Mouse (Mus musculus): Measurements from ENCODE around the gene Hist1h3b. TPM values are rescaled to one million over a fixed set of nuclear protein-coding genes. Genes with fewer than 3 reads are reported as not detected.

Gene Hist1h3b
- total RNA-seq, 2 experiments from 2014 or later: 9.7 to 14.5 TPM

DNA sequence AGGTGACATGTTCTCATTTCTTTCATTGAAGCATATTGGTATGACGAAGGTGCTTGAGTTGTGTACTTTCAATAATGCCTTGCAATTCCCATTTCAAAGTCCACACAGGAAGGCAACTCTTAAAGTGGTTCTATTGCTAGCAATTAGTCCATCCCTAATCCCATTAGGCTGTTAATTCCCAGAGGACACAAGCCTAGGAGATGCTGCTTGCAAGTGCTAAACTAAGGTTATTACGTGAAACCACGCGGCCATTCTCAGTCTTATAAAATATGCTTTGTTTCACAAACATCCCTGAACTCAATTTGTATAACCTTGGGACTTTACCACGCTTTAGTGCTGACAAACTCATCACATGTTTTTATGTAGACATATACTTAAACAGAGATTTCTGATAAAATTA, 15.0 kb upstream of the Hist1h3b start:
- intact Hi-C loops (cut with DNase I): loop anchor here (5.0 kb wide), 1 partner anchor 115 kb away; the partner anchor contains the start of genes Hist1h1e and Hist1h2be

DNA sequence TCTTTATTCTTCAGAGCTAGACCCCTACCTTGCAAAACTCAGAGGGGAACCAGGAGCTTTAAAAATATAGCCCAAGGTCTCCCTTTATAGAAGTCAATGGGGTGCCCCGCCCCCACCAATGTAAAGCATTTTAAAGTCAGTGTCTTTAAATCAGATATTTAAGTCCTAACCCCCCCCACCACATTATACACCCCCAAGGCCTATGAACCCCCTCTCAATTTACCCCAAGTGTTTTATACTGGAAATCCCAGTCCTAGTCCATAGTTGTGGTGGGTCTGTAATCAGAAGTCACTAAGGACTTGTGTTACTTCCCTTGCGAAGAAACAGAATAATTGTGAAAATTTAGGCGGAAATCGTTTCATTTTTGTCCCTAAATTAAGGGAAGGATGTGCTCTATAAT, 14.0 kb upstream of the Hist1h3b start:
- no peak for DNase-seq (ENCODE audit: low spot score in 2 of 2)
- intact Hi-C loops (cut with DNase I): loop anchor here (2.0 to 5.0 kb wide), 2 partner anchors 39 to 116 kb away; partner anchors contain the start of genes Hist1h1e, Hist1h2be and Hist1h4c

More for the DNA sequence above, 15.0 kb upstream of the Hist1h3b start:
- no peak for DNase-seq (ENCODE audit: low spot score in 2 of 2)

DNA sequence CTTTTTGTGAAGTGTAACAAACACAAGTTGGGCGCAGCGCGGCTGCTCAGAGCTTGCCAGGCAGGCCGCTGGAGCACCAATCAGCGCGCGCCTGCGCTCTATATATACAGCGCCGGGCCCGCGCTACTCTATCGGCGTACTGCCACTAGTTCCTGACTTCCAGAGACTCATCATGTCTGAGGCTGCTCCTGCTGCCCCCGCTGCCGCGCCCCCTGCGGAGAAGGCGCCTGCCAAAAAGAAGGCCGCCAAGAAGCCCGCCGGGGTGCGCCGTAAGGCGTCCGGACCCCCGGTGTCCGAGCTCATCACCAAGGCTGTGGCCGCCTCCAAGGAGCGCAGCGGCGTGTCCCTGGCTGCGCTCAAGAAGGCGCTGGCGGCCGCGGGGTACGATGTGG, 13.4 kb upstream of the Hist1h3b start, which contains the start of gene Hist1h1c:
Gene Hist1h1c (plus strand): TSS at position 132 of the 392 bp plus-strand sequence.
- DNase-seq (ENCODE audit: low spot score in 2 of 2): peak; percentile 88 to 89
- intact Hi-C loops (cut with DNase I): loop anchor here (2.0 to 5.0 kb wide), 2 partner anchors 40 to 116 kb away; partner anchors contain the start of genes Hist1h1e, Hist1h2be and Hist1h4c

DNA sequence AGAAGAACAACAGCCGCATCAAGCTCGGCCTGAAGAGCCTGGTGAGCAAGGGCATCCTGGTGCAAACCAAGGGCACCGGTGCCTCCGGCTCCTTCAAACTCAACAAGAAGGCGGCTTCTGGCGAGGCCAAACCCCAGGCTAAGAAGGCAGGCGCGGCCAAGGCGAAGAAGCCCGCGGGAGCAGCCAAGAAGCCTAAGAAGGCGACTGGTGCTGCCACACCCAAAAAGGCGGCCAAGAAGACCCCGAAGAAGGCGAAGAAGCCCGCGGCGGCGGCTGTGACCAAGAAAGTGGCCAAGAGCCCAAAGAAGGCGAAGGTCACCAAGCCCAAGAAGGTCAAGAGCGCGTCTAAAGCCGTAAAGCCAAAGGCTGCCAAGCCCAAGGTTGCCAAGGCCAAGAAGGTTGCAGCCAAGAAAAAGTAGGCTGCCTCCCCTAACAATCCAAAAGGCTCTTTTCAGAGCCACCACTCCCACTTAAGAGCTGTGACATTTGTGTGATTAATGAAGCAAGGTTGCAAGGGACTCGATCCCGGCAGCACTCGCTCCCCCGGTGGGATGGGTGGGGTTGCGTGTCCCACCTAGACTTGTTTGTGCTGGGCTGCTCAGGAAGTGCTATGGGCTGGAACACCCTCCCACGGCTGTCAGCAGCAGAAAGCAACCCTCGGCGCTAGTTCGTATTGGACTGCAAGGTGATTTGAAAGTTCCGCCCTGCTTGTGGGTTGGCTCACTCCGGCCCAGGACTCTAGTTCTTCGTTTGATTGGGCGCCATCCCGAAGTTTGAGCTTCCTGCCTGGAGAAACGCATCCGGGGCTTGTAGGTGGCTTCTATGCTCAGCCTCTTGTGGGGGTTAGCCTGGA, 12.8 kb upstream of the Hist1h3b start:
- intact Hi-C loops (cut with DNase I): loop anchor here (2.0 to 5.0 kb wide), 2 partner anchors 40 to 117 kb away; partner anchors contain the start of genes Hist1h1e, Hist1h2be and Hist1h4c
- DNase-seq (ENCODE audit: low spot score in 2 of 2): peak; percentile 94

GRCm38 (mm10) chr13:23739922-23740252, 12.2 kb upstream of the Hist1h3b start:
- intact Hi-C loops (cut with DNase I): loop anchor here (2.0 to 5.0 kb wide), 3 partner anchors 41 to 158 kb away; partner anchors contain the start of genes Hist1h1e, Hist1h2be, Hist1h4c and Hist1h4d
- no peak for DNase-seq (ENCODE audit: low spot score in 2 of 2)

DNA sequence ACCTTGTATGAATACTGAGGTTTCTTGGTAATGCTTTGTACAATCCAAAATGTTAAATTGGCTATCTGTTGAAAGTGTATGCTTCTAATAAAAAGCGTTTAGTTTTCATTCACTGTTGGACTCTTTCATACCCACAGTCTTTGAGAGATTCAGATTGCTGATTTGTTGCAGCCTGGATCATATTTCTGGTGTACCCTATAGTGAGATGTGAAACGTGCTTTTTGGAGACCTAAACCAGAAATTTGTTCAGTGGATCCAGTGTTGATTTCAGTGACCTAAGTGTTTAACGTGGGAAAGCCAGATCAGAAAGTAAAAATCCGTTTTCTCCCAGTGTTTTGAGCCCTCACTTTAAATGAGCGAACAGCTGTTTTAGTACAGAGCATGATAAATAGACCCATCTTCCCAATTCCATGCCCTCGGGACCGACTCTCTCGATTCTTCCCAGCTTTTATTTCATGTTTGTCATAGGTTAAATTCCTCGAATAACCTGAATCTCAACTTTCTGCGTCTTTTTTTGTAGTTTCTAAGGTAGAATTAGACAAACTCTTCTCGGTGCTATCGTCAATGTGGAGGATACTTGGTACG, 11.7 kb upstream of the Hist1h3b start:
- intact Hi-C loops (cut with DNase I): loop anchor here (5.0 kb wide), 1 partner anchor 158 kb away; the partner anchor contains the start of gene Hist1h4d
- DNase-seq (ENCODE audit: low spot score in 2 of 2): no peak

DNA sequence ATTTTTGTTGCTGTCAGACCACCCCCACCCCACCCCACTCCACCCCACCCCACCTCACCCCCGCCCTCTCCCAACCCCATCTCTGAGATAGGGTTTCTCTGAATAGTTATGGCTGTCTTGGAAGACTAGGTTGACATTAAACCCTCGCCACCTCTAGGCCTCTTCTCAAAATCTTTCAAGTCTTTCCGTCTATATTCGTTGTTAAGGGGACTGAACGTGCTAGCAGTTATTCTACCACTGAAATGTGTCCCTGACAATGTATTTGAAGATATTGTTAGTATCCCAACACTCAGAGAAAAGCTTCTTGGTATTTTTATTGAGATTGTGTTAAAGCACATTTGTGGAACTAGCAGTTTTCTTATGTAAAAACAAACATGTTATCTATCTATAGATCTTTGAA, 11.2 kb upstream of the Hist1h3b start:
- intact Hi-C loops (cut with DNase I): loop anchor here (5.0 kb wide), 1 partner anchor 159 kb away; the partner anchor contains the start of gene Hist1h4d

DNA sequence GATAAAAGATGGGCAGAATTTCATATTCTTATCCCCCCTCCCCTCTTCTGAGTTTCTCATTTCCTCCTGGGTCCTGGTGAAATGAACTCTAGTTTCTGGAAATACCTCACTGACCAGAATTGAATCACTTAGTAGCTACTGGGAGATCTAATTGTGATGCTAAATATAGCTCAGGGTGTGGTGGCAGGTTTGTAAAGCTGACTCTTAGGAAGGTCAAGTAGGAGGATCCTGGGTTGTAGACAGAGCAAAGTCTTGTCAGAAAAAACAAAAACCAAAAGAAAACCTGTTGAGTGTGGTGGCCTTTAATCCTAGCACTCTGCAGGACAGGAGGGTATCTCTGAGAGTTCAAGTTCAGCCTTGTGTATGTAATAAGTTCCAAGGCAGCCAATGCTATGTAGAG, 10.1 kb upstream of the Hist1h3b start:
- intact Hi-C loops (cut with DNase I): loop anchor here (5.0 kb wide), 1 partner anchor 160 kb away; the partner anchor contains the start of gene Hist1h4d
- no peak for DNase-seq (ENCODE audit: low spot score in 2 of 2)

More for the DNA sequence above, 11.2 kb upstream of the Hist1h3b start:
- no peak for DNase-seq (ENCODE audit: low spot score in 2 of 2)

DNA sequence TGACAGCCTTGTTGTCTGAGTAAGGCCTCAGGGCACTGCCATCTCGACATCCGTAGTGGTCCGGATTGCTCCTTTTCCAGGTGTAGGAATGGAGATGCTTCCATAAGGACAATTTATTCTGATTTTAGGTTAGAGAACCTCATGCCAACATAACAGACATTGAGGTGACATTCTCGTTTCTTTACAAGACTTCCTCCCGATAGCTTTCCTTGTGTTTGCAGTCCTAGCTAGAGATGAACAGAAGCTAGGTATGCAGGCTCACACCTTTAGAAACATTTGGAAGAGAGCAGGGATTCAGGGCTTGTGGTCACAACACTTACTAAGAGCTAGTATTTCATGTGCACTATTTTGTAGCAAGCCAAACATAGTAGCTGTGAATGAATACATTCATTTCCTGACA, 8.9 kb upstream of the Hist1h3b start:
- intact Hi-C loops (cut with DNase I): loop anchor here (5.0 kb wide), 1 partner anchor 161 kb away; the partner anchor contains the start of gene Hist1h4d
- no peak for DNase-seq (ENCODE audit: low spot score in 2 of 2)

DNA sequence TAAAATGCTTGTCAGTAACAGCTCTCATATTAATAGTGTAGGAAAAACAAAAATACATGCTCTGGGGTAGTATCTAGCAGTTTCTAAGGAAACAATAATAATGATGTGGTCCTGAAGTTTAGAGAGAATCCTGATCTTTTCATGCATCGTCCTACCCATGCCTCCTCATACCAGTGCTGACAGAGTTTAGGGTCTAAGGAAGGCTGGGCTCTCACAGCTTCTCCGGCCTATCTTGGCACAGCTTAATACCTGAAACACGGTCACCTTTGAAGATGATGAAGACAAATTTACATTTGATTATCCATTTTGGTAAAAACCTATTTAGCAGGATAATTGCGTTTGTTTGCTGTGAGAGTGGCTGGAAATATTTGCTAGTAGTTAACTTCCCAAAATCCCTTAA, 8.1 kb upstream of the Hist1h3b start:
- intact Hi-C loops (cut with DNase I): loop anchor here (5.0 kb wide), 1 partner anchor 162 kb away; the partner anchor contains the start of gene Hist1h4d
- no peak for DNase-seq (ENCODE audit: low spot score in 2 of 2)

GRCm38 (mm10) chr13:23744421-23745380, 7.4 kb upstream of the Hist1h3b start:
- intact Hi-C loops (cut with DNase I): loop anchor here (5.0 kb wide), 2 partner anchors 162 to 1702 kb away; partner anchors contain the start of genes Hist1h2ag, Hist1h2bj, Hist1h4d and Hist1h4i
- no peak for DNase-seq (ENCODE audit: low spot score in 2 of 2)

- peak; percentile 70 to 84 for DNase-seq (ENCODE audit: low spot score in 2 of 2)
- intact Hi-C loops (cut with DNase I): loop anchor here (5.0 kb wide), 1 partner anchor 1703 kb away; the partner anchor contains the start of genes Hist1h2ag, Hist1h2bj and Hist1h4i
Measured at GRCm38 (mm10) chr13:23745381-23746161, 6.5 kb upstream of the Hist1h3b start, which contains the start of gene Hist1h3c. Hist1h3c (minus strand) TSS chr13:23745602.

DNA sequence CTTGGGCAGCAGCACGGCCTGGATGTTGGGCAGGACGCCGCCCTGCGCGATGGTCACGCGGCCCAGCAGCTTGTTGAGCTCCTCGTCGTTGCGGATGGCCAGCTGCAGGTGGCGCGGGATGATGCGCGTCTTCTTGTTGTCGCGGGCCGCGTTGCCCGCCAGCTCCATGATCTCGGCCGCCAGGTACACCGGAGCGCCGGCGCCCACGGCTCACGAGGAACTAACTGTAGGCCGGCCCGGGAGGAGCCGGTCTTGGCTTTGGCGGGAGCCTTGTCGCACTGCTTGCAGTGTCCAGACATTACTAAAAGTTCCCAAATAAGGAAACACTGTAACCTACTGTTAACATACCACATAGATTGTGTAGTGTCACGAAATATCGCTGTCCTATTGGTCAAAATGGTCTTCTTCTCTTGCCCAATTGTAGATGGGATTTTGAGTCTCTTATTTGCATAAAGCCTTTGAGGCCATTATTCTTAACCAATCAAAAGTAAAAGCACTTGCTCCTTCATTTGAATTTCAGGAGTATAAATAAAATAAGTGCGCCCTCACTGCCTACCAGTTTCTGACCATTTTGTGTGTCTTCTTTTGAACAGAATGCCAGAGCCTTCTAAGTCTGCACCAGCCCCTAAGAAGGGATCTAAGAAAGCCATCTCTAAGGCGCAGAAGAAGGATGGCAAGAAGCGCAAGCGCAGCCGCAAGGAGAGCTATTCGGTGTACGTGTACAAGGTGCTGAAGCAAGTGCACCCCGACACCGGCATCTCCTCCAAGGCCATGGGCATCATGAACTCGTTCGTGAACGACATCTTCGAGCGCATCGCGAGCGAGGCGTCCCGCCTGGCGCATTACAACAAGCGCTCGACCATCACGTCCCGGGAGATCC, 5.6 kb upstream of the Hist1h3b start, which contains the start of gene Hist1h2bb:
Gene Hist1h2bb (plus strand): TSS at position 534 of the 880 bp plus-strand sequence.
- peak; percentile 82 to 83 for DNase-seq (ENCODE audit: low spot score in 2 of 2)
- intact Hi-C loops (cut with DNase I): loop anchor here (5.0 kb wide), 1 partner anchor 1704 kb away; the partner anchor contains the start of genes Hist1h2ag, Hist1h2bj and Hist1h4i

DNA sequence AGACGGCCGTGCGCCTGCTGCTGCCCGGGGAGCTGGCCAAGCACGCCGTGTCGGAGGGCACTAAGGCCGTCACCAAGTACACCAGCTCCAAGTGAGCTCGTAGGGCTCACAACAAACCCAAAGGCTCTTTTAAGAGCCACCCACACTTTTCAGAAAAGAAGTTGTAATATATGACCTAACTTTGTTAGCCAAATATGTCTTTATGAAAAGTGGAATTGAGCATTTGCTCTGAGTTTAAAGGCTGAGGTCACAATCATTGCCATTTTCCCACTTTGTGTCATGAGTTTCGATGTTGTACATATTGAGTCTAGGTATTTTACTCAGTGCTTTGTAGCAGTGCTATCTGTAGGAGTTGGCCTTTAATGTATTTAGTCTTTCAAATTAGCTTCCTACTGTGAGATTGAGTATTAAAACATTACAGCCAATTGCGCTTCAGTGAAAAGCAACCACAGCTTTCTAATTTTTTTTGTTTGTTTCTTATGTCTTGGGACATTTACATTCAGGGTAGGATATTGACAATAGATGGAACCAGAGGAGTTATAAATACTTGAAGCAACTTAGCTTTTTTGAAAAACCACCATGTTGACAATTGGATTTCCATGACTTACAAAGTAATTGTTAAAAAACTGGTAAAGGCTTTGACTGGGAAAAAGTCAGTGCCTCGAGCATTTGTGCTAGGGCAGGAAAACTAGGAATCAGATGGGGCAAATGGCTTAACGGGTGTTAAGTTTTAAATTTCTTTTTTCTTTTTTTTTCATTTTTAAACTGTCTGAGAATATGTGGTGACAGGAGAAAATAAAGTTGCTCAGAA, 4.8 kb upstream of the Hist1h3b start:
- intact Hi-C loops (cut with DNase I): loop anchor here (5.0 kb wide), 1 partner anchor 1705 kb away; the partner anchor contains the start of genes Hist1h2ag, Hist1h2bj and Hist1h4i
- DNase-seq (ENCODE audit: low spot score in 2 of 2): no peak

- DNase-seq (ENCODE audit: low spot score in 2 of 2): no peak
- intact Hi-C loops (cut with DNase I): loop anchor here (5.0 kb wide), 1 partner anchor 1706 kb away; the partner anchor contains the start of genes Hist1h2ag, Hist1h2bj and Hist1h4i
Measured at GRCm38 (mm10) chr13:23747892-23748288, 4.2 kb upstream of the Hist1h3b start.
